Mouse (Mus musculus) CH12.LX (cell line): ENCODE measurements at regions not wholly inside any gene's neighbourhood (a gene's known extent, or its start where the extent isn't known, plus 50 kb on each side); places are given as distances from the start of the nearest gene placed in this dataset.

Experiments
- DNase-seq: peaks from one replicate; pipeline ENCODE4 v3.0.0-alpha.2; 2013; ENCODE audit errors: extremely low read depth
- H3K27ac ChIP-seq: 2 replicates; pipeline ENCODE4 v1.5.1; 2012; ENCODE audit warnings: low read depth, mild to moderate bottlenecking, control low read depth, moderate library complexity; ENCODE audit not compliant: insufficient read depth
- H3K27me3 ChIP-seq: replicated peaks from 2 replicates; pipeline ENCODE3; 2012; ENCODE audit warnings: inconsistent platforms
- H3K36me3 ChIP-seq, 2 experiments: replicated peaks in 1 of 2; 2 replicates each; pipeline versions ENCODE3 to v1.6.1; 2012; ENCODE audit warnings: inconsistent platforms in 1 of 2, low read length in 1 of 2, mild to moderate bottlenecking in 1 of 2, mixed read lengths in 1 of 2, moderate library complexity in 1 of 2; ENCODE audit not compliant: control insufficient read depth in 1 of 2, insufficient read depth in 1 of 2
- H3K4me1 ChIP-seq, 2 experiments: 2 replicates each; pipeline ENCODE4 v1.6.1; 2012; ENCODE audit warnings: inconsistent platforms in 1 of 2, moderate library complexity in 1 of 2; ENCODE audit not compliant: insufficient read depth in 2 of 2, control insufficient read depth in 1 of 2
- H3K4me2 ChIP-seq: 2 replicates; pipeline ENCODE4 v1.6.1; 2012; ENCODE audit warnings: low read depth, mild to moderate bottlenecking, control low read depth; ENCODE audit not compliant: poor library complexity, insufficient read depth, severe bottlenecking
- H3K4me3 ChIP-seq, 3 experiments: fragments of 150-350 bp in 1 of 3; sonication (generic) in 1 of 3; replicated peaks in 1 of 3; 2 replicates each; pipeline versions ENCODE3 to v1.5.1; 2011 to 2012; ENCODE audit warnings: low read depth in 2 of 3, low read length in 2 of 3, mild to moderate bottlenecking in 2 of 3, moderate library complexity in 2 of 3, control low read depth in 1 of 3, improper control_type of control experiment in 1 of 3, inconsistent platforms in 1 of 3, mixed read lengths in 1 of 3; ENCODE audit not compliant: poor library complexity in 1 of 3
- H3K79me2 ChIP-seq: replicated peaks from 2 replicates; pipeline ENCODE4 v1.6.1; 2012; ENCODE audit warnings: mild to moderate bottlenecking, moderate library complexity; ENCODE audit not compliant: control insufficient read depth, poor library complexity, insufficient read depth, severe bottlenecking; ENCODE audit errors: extremely low read depth
- H3K9ac ChIP-seq: 2 replicates; pipeline ENCODE4 v1.6.1; 2012; ENCODE audit warnings: low read depth, mild to moderate bottlenecking, control low read depth, moderate library complexity; ENCODE audit not compliant: insufficient read depth
- H3K9me3 ChIP-seq: replicated peaks from 2 replicates; pipeline ENCODE3; 2012; ENCODE audit warnings: low read length, inconsistent platforms, mixed read lengths
- CTCF ChIP-seq, 2 experiments: IDR thresholded peaks in 1 of 2; conservative IDR thresholded peaks in 1 of 2; 2 replicates each; pipeline ENCODE4 v1.5.1; 2011 to 2012; ENCODE audit warnings: low read depth in 2 of 2, low read length in 2 of 2, improper control_type of control experiment in 1 of 2, inconsistent platforms in 1 of 2, mild to moderate bottlenecking in 1 of 2, moderate library complexity in 1 of 2
- EP300 ChIP-seq: IDR thresholded peaks from 2 replicates; pipeline ENCODE4 v1.6.1; 2011; ENCODE audit warnings: low read length, improper control_type of control experiment
- HCFC1 ChIP-seq: IDR thresholded peaks from 2 replicates; pipeline ENCODE4 v1.6.1; 2012; ENCODE audit warnings: low read depth, mild to moderate bottlenecking, inconsistent platforms, low read length, improper control_type of control experiment
- JUND ChIP-seq: conservative IDR thresholded peaks from 2 replicates; pipeline ENCODE4 v1.6.1; 2011; ENCODE audit warnings: low read depth, low read length, improper control_type of control experiment
- MAFK ChIP-seq: IDR thresholded peaks from 2 replicates; pipeline ENCODE4 v1.6.1; 2011; ENCODE audit warnings: low read length, improper control_type of control experiment; ENCODE audit not compliant: insufficient replicate concordance
- MYC ChIP-seq: IDR thresholded peaks from 2 replicates; pipeline ENCODE4 v1.6.1; 2011; ENCODE audit warnings: low read depth, mild to moderate bottlenecking, improper control_type of control experiment, low read length
- NELFE ChIP-seq: IDR thresholded peaks from 2 replicates; pipeline ENCODE4 v1.6.1; 2011; ENCODE audit warnings: low read depth, low read length, improper control_type of control experiment
- PAX5 ChIP-seq: IDR thresholded peaks from 2 replicates; pipeline ENCODE4 v1.6.1; 2012; ENCODE audit warnings: low read length, inconsistent platforms, mixed read lengths
- POLR2A ChIP-seq: IDR thresholded peaks from 2 replicates; pipeline ENCODE4 v1.6.1; 2011; ENCODE audit warnings: low read depth, mild to moderate bottlenecking, improper control_type of control experiment, low read length
- POLR2AphosphoS2 ChIP-seq: IDR thresholded peaks from 2 replicates; pipeline ENCODE4 v1.6.1; 2011; ENCODE audit warnings: low read depth, low read length, improper control_type of control experiment
- RAD21 ChIP-seq: IDR thresholded peaks from 2 replicates; pipeline ENCODE4 v1.6.1; 2011; ENCODE audit warnings: low read depth, mild to moderate bottlenecking, low read length, improper control_type of control experiment, moderate library complexity
- RCOR1 ChIP-seq: conservative IDR thresholded peaks from 2 replicates; pipeline ENCODE4 v1.6.1; 2012; ENCODE audit warnings: low read depth, mild to moderate bottlenecking, inconsistent platforms, low read length, improper control_type of control experiment
- SMC3 ChIP-seq: IDR thresholded peaks from 2 replicates; pipeline ENCODE4 v1.6.1; 2011; ENCODE audit warnings: low read depth, low read length, improper control_type of control experiment
- TCF12 ChIP-seq: IDR thresholded peaks from 2 replicates; pipeline ENCODE4 v1.6.1; 2014; ENCODE audit warnings: low read depth, mild to moderate bottlenecking, inconsistent platforms, low read length, improper control_type of control experiment
- UBTF ChIP-seq: IDR thresholded peaks from 2 replicates; pipeline ENCODE4 v1.6.1; 2012; ENCODE audit warnings: low read depth, mild to moderate bottlenecking, inconsistent platforms, low read length, improper control_type of control experiment, moderate library complexity
- USF1 ChIP-seq: IDR thresholded peaks from 2 replicates; pipeline ENCODE4 v1.6.1; 2014; ENCODE audit warnings: low read depth, mild to moderate bottlenecking, inconsistent platforms, low read length, improper control_type of control experiment
- ZKSCAN1 ChIP-seq: IDR thresholded peaks from 2 replicates; pipeline ENCODE4 v1.6.1; 2012; ENCODE audit warnings: low read depth, inconsistent platforms, low read length, improper control_type of control experiment, borderline replicate concordance
- dilution Hi-C: fragments of 300-500 bp; cut with MboI; formaldehyde crosslinking; loops from 2 replicates; pipeline ENCODE4 v1.14.3; 2020; ENCODE audit warnings: low sequenced_read_pairs; ENCODE audit not compliant: extremely low pct_unique_long_range_greater_than_20kb, extremely low pct_ligation_motif_present
- in situ Hi-C: fragments of 300-500 bp; cut with MboI; formaldehyde crosslinking; loops from 3 replicates; pipeline ENCODE4 v1.14.3; 2019; ENCODE audit warnings: low sequenced_read_pairs, low pct_ligation_motif_present, low pct_unique_long_range_greater_than_20kb, mixed read lengths

DNA sequence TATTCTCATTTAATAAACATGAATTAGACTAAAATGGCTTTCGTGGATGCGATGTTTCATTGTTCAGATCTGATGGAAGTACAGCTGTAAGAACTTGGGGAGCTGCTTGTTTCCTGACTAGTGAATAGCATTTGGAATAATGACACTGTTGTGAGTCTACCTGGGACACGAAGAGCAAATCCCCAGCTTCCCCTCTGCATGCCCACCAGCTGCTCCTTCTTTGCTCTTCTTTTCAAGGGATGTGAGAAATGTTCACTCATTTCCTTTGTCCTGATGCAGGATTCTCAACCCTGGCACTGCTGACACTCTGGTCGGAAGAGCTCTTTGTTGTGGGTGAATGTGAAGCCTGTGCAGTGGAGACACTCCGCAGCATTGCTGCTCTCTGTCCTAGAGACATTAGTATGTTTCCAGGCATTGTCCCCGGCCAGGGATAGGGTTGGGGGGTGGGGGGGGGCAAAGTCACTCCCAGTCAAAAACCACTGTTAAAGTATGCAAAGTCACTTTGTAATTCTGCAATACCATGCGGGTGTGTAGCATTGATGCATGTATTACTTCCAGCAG, 334.1 kb downstream of the Mex3b start:
- H3K9me3 ChIP-seq, result no peaks in the 10 kb centered on the region
- no peak overlapping the region for H3K4me3 ChIP-seq
- no peaks in the 10 kb centered on the region for H3K4me1 ChIP-seq
- in situ Hi-C loops, result no loop called here
- DNase-seq, result no peak
- H3K79me2 ChIP-seq, result no peaks in the 10 kb centered on the region
- dilution Hi-C loops, result no loop called here
- no peak overlapping the region for H3K9ac ChIP-seq
- no peaks in the 10 kb centered on the region for H3K36me3 ChIP-seq
- TF ChIP-seq RAD21 (no peak), MAFK (no peak), PAX5 (no peak), NELFE (no peak), RCOR1 (no peak), ZKSCAN1 (no peak), UBTF (no peak), USF1 (no peak), POLR2AphosphoS2 (no peak), POLR2A (no peak), MYC (no peak)
- no peak overlapping the region for H3K4me2 ChIP-seq
- no peak overlapping the region for H3K27ac ChIP-seq
- no peaks in the 10 kb centered on the region for H3K27me3 ChIP-seq

DNA sequence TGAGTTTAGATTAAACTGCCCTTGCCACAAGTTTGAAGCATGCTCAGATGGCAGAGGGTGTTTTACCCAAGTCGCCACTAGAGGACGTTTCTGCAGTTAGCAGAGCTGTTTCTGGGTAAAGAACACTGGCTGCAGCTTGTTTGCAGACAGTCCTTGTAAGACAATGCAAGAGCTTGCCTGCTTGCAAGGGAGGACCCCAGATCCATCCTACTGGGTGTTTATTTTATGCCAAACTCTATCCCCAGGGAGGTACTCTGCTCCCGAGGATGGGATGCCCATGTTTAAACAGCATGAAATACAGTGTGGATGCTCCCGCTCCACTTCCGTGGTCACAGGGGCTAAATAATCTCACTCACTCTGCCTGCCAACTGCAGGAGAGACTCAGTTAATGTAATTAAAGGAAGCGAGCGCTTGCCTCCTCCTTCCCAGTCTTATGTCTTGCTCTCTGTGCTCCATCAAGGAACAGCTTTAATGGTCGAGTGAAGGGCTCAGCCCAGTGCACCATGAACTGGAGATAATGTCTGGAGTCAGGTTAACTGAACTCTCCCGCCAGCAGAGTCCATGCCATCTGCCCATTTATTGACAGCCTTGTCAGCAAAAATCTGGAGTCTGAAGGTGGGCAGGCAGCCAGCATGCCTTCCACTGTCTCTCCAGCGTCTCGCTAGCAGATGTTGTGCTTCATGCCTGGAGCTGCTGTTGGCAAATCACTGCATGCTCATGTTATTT, 334.8 kb downstream of the Mex3b start:
- no peak for DNase-seq
- no peak overlapping the region for H3K9ac ChIP-seq
- no peaks in the 10 kb centered on the region for H3K9me3 ChIP-seq
- no peak overlapping the region for H3K4me2 ChIP-seq
- H3K27me3 ChIP-seq, result no peaks in the 10 kb centered on the region
- dilution Hi-C loops, result no loop called here
- H3K27ac ChIP-seq, result no peak overlapping the region
- in situ Hi-C loops, result no loop called here
- no peaks in the 10 kb centered on the region for H3K79me2 ChIP-seq
- peak; percentile 51 for TF ChIP-seq SMC3
- TF ChIP-seq EP300, result no peak
- TF ChIP-seq RAD21, result peak; percentile 33
- peak in 1 of 2 experiments; percentile 51; a peak in 3 of 4 replicates for TF ChIP-seq CTCF (conservative IDR thresholded peaks at IDR 0.05 in 1 of 2, IDR thresholded peaks at IDR 0.05 in 1 of 2; ENCODE audit: low read depth in 2 of 2, low read length in 2 of 2)
- no peak for TF ChIP-seq TCF12
- no peak for TF ChIP-seq JUND
- no peak for TF ChIP-seq HCFC1
- no peaks in the 10 kb centered on the region for H3K4me1 ChIP-seq
- no peaks in the 10 kb centered on the region for H3K36me3 ChIP-seq
- no peak overlapping the region for H3K4me3 ChIP-seq
